Mouse (Mus musculus): ENCODE measurements around the gene Ajuba.

GRCm38 (mm10) chr14:54527227-54528006, 49.9 kb downstream of the Ajuba start:
- TF ChIP-seq CTCF (conservative IDR thresholded peaks at IDR 0.05; ENCODE audit: low read length): no peak
- no peak for TF ChIP-seq POU5F1 (IDR thresholded peaks at IDR 0.05; ENCODE audit: borderline replicate concordance, low read length)

All from E14TG2a.4 (cell line).